Comparison of ENCODE assay signal across 26 mouse cellular contexts in genomic region chr16:94821610-94822009, GRCm38 (mm10).
DNase-seq lines count a peak whose midpoint lies in the region; ATAC-seq lines count a peak whose summit lies in the region.
"Had no signal": no experiment of that assay in that cellular context is flagged by ENCODE, and none has a peak within 500 bp of the region (broad histone marks: within the 10 kb centered on the region; RNA-seq: fewer than 3 reads in every experiment).

No protein-coding gene starts in this region.

- no peak overlapping the region for H3K4me3 ChIP-seq in hindbrain, embryonic 16.5 days (ENCODE audit: low read length)
- H3K4me3 ChIP-seq: erythroblast, embryonic 14.5 days; forebrain, embryonic 15.5 days; hindbrain, embryonic 15.5 days; limb, embryonic 10.5 days; stomach, embryonic 15.5 days had no signal

- no peaks in the 10 kb centered on the region for H3K36me3 ChIP-seq in hindbrain, embryonic 16.5 days (ENCODE audit: control insufficient read depth, insufficient read depth, low read length)
- H3K36me3 ChIP-seq: forebrain, embryonic 15.5 days; G1E; hindbrain, embryonic 15.5 days; limb, embryonic 10.5 days; stomach, embryonic 15.5 days had no signal

- no peaks in the 10 kb centered on the region for H3K27me3 ChIP-seq in hindbrain, embryonic 16.5 days (replicated peaks; ENCODE audit: control insufficient read depth, insufficient read depth, low read length)
- H3K27me3 ChIP-seq: forebrain, embryonic 15.5 days; hindbrain, embryonic 15.5 days; stomach, embryonic 15.5 days had no signal

- peak; percentile 38 to 42 for DNase-seq in cerebellum, adult 18-20 months
- no peak for DNase-seq in cerebellum, adult 11 months
- DNase-seq in layer of hippocampus, adult 18-20 months (ENCODE audit: low spot score in 2 of 2) = peak; percentile 62 to 72
- DNase-seq in layer of hippocampus, adult 9-10 months (ENCODE audit: low spot score) = no peak
- DNase-seq in layer of hippocampus, adult 8-10 months (ENCODE audit: low spot score in 2 of 2) = peak; percentile 45 to 57
- peak; percentile 20 for DNase-seq in right cerebral cortex, postnatal 14 days
- no peak for DNase-seq in embryo, embryonic 9.5 days (ENCODE audit: extremely low spot score)
- DNase-seq: adrenal gland, postnatal 36 days; gastrocnemius, postnatal 14 days; heart, postnatal 14 days; kidney, postnatal 10 days; lung, adult 2 months; thymus, postnatal 14 days had no signal

- no peak overlapping the region for H3K27ac ChIP-seq in hindbrain, embryonic 16.5 days (ENCODE audit: low read depth, low read length)
- H3K27ac ChIP-seq: forebrain, embryonic 15.5 days; hindbrain, embryonic 15.5 days; limb, embryonic 10.5 days; macrophage; stomach, embryonic 15.5 days had no signal

- H3K9me3 ChIP-seq in hindbrain, embryonic 16.5 days (ENCODE audit: control insufficient read depth, low read length) = no peaks in the 10 kb centered on the region
- H3K9me3 ChIP-seq: forebrain, embryonic 15.5 days; G1E; hindbrain, embryonic 15.5 days; limb, embryonic 10.5 days; stomach, embryonic 15.5 days had no signal

- no peak overlapping the region for H3K4me2 ChIP-seq in hindbrain, embryonic 16.5 days (ENCODE audit: low read length)
- H3K4me2 ChIP-seq: forebrain, embryonic 15.5 days; heart, embryonic 11.5 days; hindbrain, embryonic 15.5 days; liver, embryonic 11.5 days; midbrain, embryonic 11.5 days; stomach, embryonic 15.5 days had no signal

- no peak for ATAC-seq in hindbrain, embryonic 16.5 days
- ATAC-seq: CD4-positive, CD25-positive, alpha-beta regulatory T cell, adult 4 months; forebrain, embryonic 15.5 days; intestine, postnatal 0 days had no signal

- WGBS in hindbrain, embryonic 16.5 days = 71% methylated on average over 11 of the region's 11 CpGs

- H3K9ac ChIP-seq in hindbrain, embryonic 16.5 days (ENCODE audit: low read depth, low read length) = no peak overlapping the region
- H3K9ac ChIP-seq: forebrain, embryonic 15.5 days; hindbrain, embryonic 15.5 days; stomach, embryonic 15.5 days had no signal

- no peaks in the 10 kb centered on the region; the same call in 1 of the 2 replicates for H3K4me1 ChIP-seq in hindbrain, embryonic 16.5 days (ENCODE audit: control insufficient read depth, insufficient read depth, low read depth, low read length)
- H3K4me1 ChIP-seq: forebrain, embryonic 15.5 days; hindbrain, embryonic 15.5 days; limb, embryonic 10.5 days; stomach, embryonic 15.5 days had no signal

Comparison
In these comparisons a context has a peak if more than half of its experiments do, and no peak if none do; other contexts are left out.
1. DNase-seq: peak in cerebellum, adult 18-20 months (2 of 2), layer of hippocampus, adult 18-20 months (2 of 2), layer of hippocampus, adult 8-10 months (2 of 2) and right cerebral cortex, postnatal 14 days (single experiment); none in cerebellum, adult 11 months (single experiment), layer of hippocampus, adult 9-10 months (single experiment) and embryo, embryonic 9.5 days (single experiment).